Mouse (Mus musculus) bone marrow, adult 2 months (tissue): Measurements from ENCODE around the gene Fbxw8. TPM values are rescaled to one million over a fixed set of nuclear protein-coding genes. Genes with fewer than 3 reads are reported as not detected.

ENCODE experiments used
- H3K27ac ChIP-seq: fragments of 200-500 bp; 2 replicates; pipeline ENCODE4 v1.5.1; 2012; ENCODE audit warnings: low read depth, mild to moderate bottlenecking, control low read depth, inconsistent platforms, low read length; ENCODE audit not compliant: control insufficient read depth, poor library complexity, insufficient read depth
- H3K4me1 ChIP-seq: fragments of 200-500 bp; 2 replicates; pipeline ENCODE4 v1.6.1; 2011; ENCODE audit warnings: low read length; ENCODE audit not compliant: control insufficient read depth, insufficient read depth
- H3K4me3 ChIP-seq: fragments of 200-500 bp; replicated peaks from 2 replicates; pipeline ENCODE3; 2011; ENCODE audit warnings: mild to moderate bottlenecking, low read depth, low read length, control low read depth; ENCODE audit not compliant: control insufficient read depth
- CTCF ChIP-seq: fragments of 200-500 bp; IDR thresholded peaks from 2 replicates; pipeline ENCODE4 v1.5.1; 2011; ENCODE audit warnings: low read length, control low read depth; ENCODE audit not compliant: control insufficient read depth, insufficient read depth
- POLR2A ChIP-seq: fragments of 200-500 bp; IDR thresholded peaks from 2 replicates; pipeline ENCODE4 v1.6.1; 2011; ENCODE audit warnings: low read depth, mild to moderate bottlenecking, control low read depth, low read length, borderline replicate concordance; ENCODE audit not compliant: control insufficient read depth
- WGBS: fragments of 180-500 bp; shearing (Covaris S2); methylation state at CpG from one replicate; pipeline ENCODE4 v1.1.7; 2018; 5-methylcytosine and 5-hydroxymethylcytosine counted together
- polyA plus RNA-seq: library from polyadenylated mRNA; stranded (reverse); fragments of >200 nt; gene quantifications from 2 replicates; pipeline ENCODE4 v1.2.4, GENCODE M21; 2011; ENCODE audit warnings: low replicate concordance; ENCODE audit not compliant: missing spikeins, insufficient read depth, insufficient read length

Fbxw8 gene
- polyA plus RNA-seq, 1 experiment, result 7.5 TPM

- Histone ChIP-seq H3K27ac (no peak overlapping the region), H3K4me3 (no peak overlapping the region), H3K4me1 (no peaks in the 10 kb centered on the region)
- TF ChIP-seq CTCF (no peak), POLR2A (no peak)
Observed at GRCm38 (mm10) chr5:118165462-118165861, 10.2 kb upstream of the Fbxw8 start.

- H3K4me1 ChIP-seq, result no peaks in the 10 kb centered on the region
- no peak for TF ChIP-seq CTCF
- TF ChIP-seq POLR2A, result no peak
- no peak within 1 kb of the TSS for H3K4me3 ChIP-seq
- no peak within 1 kb of the TSS for H3K27ac ChIP-seq
- 61% methylated on average over 12 of the region's 12 CpGs for WGBS
Observed at GRCm38 (mm10) chr5:118164581-118164980, 9.3 kb upstream of the Fbxw8 start, which contains the start of gene Hrk. Hrk (plus strand) TSS chr5:118164648.

DNA sequence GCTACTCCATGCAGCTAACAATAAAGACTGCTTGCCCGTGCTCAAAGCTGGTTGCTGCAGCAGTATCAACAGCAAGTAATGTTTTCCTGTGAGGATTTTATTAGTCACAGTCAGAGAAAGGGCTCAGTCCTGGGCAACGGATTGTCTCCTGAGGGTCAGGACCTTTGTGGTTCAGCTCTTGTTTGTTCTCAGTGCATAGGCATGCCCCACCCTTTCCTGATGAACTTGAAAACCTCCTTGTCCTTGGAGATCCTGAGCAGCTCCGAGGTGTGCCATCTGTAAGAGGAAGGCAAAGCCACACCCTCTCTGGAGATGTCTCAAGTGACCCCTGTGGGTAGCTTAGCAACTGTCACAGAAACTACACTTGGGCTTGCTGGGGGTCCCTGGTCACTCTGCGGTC is 5.4 kb upstream of the Fbxw8 start:
- 23% methylated on average over 4 of the region's 4 CpGs for WGBS
- H3K4me1 ChIP-seq, result no peaks in the 10 kb centered on the region
- TF ChIP-seq CTCF, result no peak
- no peak for TF ChIP-seq POLR2A
- no peak overlapping the region for H3K27ac ChIP-seq
- H3K4me3 ChIP-seq, result no peak overlapping the region

DNA sequence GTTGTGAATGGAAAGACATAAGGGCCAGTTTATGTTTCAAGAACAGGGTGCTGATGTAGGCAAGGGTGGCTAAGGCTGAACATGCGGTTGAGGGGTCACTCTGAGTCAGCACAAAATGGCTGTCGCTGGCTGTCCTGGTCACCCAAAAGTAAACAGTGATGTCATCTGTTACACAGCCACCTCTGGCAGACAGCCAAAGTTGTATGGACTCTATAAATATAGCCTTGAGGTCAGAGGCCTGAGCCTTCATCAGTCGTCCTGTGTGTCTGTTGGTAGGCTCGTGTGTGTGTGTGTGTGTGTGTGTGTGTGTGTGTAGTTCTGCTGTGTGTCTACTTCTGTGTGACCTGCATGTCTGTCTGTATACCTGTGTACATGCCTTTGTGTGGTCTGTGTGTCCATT is 1.7 kb upstream of the Fbxw8 start:
- TF ChIP-seq CTCF, result no peak
- TF ChIP-seq POLR2A, result no peak
- Histone ChIP-seq H3K4me3 (no peak overlapping the region), H3K27ac (no peak overlapping the region), H3K4me1 (peaks cover 1% of the 10 kb centered on the region; the same call in 1 of the 2 replicates)
- WGBS, result 48% methylated on average over 4 of the region's 4 CpGs

DNA sequence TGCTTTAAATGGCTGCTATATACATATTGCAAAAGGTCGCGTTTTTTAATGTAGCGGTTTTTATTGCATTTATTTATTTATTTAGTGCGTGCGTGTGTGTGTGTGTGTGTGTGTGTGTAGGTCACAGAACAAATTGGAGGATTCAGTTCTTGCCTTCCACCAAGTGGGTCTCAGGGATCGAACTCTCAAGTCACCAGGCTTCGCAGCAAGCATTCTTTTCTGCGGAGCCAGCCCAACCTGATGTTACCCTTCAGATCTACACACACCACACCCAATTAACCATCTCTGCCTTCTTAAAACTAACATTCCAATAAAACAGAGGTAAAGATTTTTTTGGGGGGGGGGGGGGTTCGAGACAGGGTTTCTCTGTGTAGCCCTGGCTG is 292 bp upstream of the Fbxw8 start:
- 26% methylated on average over 9 of the region's 9 CpGs for WGBS
- Histone ChIP-seq H3K4me1 (peaks cover 1% of the 10 kb centered on the region; the same call in 1 of the 2 replicates), H3K4me3 (peak overlapping the region; percentile 72), H3K27ac (no peak overlapping the region)
- no peak for TF ChIP-seq POLR2A
- no peak for TF ChIP-seq CTCF

- Histone ChIP-seq H3K27ac (no peak overlapping the region), H3K4me3 (no peak overlapping the region), H3K4me1 (no peaks in the 10 kb centered on the region)
- 70% methylated on average over 3 of the region's 3 CpGs for WGBS
- no peak for TF ChIP-seq CTCF
- no peak for TF ChIP-seq POLR2A
Observed at GRCm38 (mm10) chr5:118149711-118150110, 5.6 kb downstream of the Fbxw8 start.

DNA sequence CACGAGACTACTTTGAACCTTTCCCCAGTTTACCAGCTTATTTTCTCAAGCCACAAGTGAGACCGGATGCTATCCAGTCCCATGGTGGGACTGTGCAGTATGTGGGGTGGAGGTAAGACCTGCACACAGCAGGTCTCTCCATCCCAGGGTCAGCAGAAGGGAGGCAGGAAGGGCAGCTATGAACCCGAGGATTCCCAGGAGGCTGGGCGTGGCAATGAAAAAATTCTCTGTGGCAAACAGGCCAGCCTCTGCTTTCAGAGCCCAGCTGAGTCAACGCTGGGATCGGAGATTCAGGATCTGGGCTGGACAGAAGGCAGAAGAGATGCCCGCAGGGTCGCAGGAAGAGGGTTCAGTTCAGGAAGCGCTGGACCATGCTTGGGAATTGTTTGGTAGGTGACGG is 8.0 kb downstream of the Fbxw8 start:
- no peaks in the 10 kb centered on the region for H3K4me1 ChIP-seq
- WGBS, result 85% methylated on average over 10 of the region's 10 CpGs
- TF ChIP-seq POLR2A (no peak), CTCF (no peak)
- no peak overlapping the region for H3K27ac ChIP-seq
- no peak overlapping the region for H3K4me3 ChIP-seq

- no peak for TF ChIP-seq CTCF
- no peak for TF ChIP-seq POLR2A
- H3K4me3 ChIP-seq, result no peak overlapping the region
- no peak overlapping the region for H3K27ac ChIP-seq
- no peaks in the 10 kb centered on the region for H3K4me1 ChIP-seq
- 85% methylated on average over 15 of the region's 15 CpGs for WGBS
Observed at GRCm38 (mm10) chr5:118145999-118146679, 9.1 kb downstream of the Fbxw8 start.

GRCm38 (mm10) chr5:118145458-118145857 is 9.8 kb downstream of the Fbxw8 start:
- TF ChIP-seq POLR2A (no peak), CTCF (no peak)
- H3K4me1 ChIP-seq, result no peaks in the 10 kb centered on the region

More at GRCm38 (mm10) chr5:118145458-118145857, 9.8 kb downstream of the Fbxw8 start:
- no peak overlapping the region for H3K4me3 ChIP-seq
- H3K27ac ChIP-seq, result no peak overlapping the region
- 88% methylated on average over 3 of the region's 3 CpGs for WGBS
